Mouse (Mus musculus): Measurements from ENCODE around the gene Nmi. TPM values are rescaled to one million over a fixed set of nuclear protein-coding genes. Genes with fewer than 3 reads are reported as not detected.

The Nmi gene
- polyA plus RNA-seq, 1 experiment from 2014 or later = 28.5 TPM

DNA sequence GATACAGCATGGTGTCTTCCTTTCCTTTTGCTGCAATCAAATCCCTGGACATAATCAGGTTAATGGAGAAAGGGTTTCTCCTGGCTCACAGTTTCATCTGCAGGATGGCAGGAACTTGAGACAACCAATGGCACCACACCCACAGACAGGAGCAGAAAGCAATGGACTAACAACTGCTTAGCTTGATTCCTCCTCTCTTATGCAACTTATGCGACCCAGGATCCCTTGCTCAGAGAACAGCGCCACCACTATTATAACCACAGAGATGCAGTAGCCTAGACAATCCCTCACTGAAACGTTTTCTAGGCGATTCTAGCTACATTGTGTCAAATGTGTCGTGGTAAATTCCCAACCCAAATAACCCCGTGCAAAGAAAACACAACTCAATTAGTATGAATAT lies 36.3 kb downstream of the Nmi start:
- Histone ChIP-seq H3K4me2 (no peak overlapping the region), H3K4me3 (no peak overlapping the region), H3K4me1 (peaks cover 11% of the 10 kb centered on the region), H3K27me3 (no peaks in the 10 kb centered on the region), H3K27ac (no peak overlapping the region), H3K9me3 (no peaks in the 10 kb centered on the region), H3K36me3 (no peaks in the 10 kb centered on the region), H3K9ac (no peak overlapping the region)
- no peak for ATAC-seq (ENCODE audit: borderline replicate concordance, extremely low read depth, low FRiP score, low TSS enrichment)
- 72% methylated on average over 6 of the region's 6 CpGs for WGBS

DNA sequence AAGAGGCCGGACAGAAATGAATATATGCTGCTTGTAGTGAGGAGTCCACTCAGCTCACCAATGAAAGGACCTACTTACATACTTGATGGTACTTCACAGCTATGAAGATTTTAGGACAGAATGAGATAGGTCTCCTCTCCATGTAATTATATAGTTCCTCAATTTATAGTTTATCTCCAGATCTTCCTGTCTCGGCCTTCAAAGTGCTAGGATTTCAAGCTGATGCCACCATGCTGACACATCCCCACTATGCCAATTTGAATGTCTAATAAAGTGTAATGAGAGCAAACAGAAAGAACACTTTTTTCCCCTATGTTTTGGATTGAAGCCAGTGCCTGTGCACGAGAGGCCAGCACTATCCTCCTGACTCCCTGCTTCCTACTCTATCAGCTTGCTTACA lies 36.7 kb downstream of the Nmi start:
- WGBS = 64% methylated on average over 3 of the region's 3 CpGs
- no peaks in the 10 kb centered on the region for H3K27me3 ChIP-seq
- no peak for ATAC-seq (ENCODE audit: borderline replicate concordance, extremely low read depth, low FRiP score, low TSS enrichment)

DNA sequence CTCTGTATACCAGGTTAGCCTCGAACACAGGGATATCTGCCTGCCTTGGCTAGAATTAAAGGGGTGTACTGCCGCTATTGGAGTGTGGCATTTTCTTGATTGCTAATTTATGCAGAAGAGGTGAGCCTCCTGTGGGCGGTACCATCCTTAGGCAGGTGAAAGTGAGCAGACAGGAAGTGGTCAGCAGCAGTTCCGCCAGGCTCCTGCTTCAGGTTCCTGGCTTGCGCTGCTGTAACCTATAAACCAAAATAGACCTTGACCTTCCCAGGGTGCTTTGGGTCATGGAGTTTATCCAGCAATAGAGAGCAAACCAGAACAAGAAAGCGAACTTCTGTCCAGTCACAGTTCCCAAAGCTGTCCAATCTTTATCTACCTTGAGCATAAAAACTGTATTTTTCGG lies 37.4 kb downstream of the Nmi start:
- WGBS = 91% methylated on average over 7 of the region's 7 CpGs
- Histone ChIP-seq H3K4me3 (no peak overlapping the region), H3K9me3 (no peaks in the 10 kb centered on the region), H3K4me1 (peaks cover 11% of the 10 kb centered on the region), H3K36me3 (0 out of 2 replicates have a peak, but pooled peaks cover 2% of the 10 kb centered on the region), H3K9ac (no peak overlapping the region), H3K4me2 (no peak overlapping the region; the same call in 1 of the 2 replicates), H3K27ac (no peak overlapping the region), H3K27me3 (no peaks in the 10 kb centered on the region)
- ATAC-seq (ENCODE audit: borderline replicate concordance, extremely low read depth, low FRiP score, low TSS enrichment) = no peak

More for the DNA sequence above, 36.7 kb downstream of the Nmi start:
- Histone ChIP-seq H3K36me3 (no peaks in the 10 kb centered on the region), H3K4me3 (no peak overlapping the region), H3K9ac (no peak overlapping the region), H3K27ac (no peak overlapping the region), H3K4me2 (no peak overlapping the region), H3K4me1 (peaks cover 11% of the 10 kb centered on the region), H3K9me3 (no peaks in the 10 kb centered on the region)

DNA sequence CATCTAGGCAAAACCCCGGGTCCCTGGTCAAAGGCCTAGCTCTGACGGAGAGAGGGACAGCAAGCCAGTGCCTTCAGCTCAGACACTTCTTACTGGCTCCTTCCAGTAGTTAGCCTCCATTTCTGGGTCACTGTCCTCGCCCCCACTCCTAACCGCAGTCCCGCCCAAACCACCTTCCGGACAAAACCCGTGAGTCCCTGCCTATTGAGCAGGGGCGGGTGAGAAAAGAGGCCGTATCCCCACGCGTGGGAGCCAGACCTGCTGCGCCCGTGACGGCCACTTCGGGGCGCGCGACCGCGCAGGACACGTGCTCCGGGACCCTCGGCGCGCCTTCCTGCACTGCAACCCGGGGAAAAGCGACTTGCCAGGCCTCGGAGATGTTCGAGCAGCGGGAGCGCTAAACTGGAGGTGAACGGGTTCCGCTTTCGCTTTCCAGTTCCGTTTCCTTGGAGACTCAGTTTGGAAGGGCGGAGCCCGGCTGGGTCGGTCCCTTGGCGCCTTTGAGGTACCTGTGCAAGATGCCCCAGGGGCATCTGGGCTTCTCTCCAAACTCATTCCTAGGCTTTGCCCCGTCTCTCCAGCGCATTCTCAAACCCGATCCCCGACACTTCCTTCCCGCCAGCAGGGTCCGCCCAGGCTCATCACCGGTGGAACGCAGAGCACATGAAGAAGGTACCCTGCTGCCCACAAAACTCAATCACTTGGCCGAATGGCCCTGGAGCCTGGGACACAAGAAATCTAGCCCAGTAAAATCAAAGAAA lies 38.5 kb downstream of the Nmi start, which contains the start of gene Rbm43:
Gene Rbm43, minus strand, starts transcription at position 590 of the 761 bp plus-strand sequence.
- H3K4me1 ChIP-seq = peaks cover 11% of the 10 kb centered on the region
- ATAC-seq (ENCODE audit: borderline replicate concordance, extremely low read depth, low FRiP score, low TSS enrichment) = peak; percentile 64; the same call in 1 of the 2 replicates
- WGBS = under 1% methylated on average over 48 of the region's 48 CpGs
- H3K4me2 ChIP-seq = peak within 1 kb of the TSS; percentile 87
- H3K27me3 ChIP-seq = no peaks in the 10 kb centered on the region
- peak within 1 kb of the TSS; percentile 71 for H3K27ac ChIP-seq
- peak within 1 kb of the TSS; percentile 77 for H3K4me3 ChIP-seq
- H3K9ac ChIP-seq = peak within 1 kb of the TSS; percentile 54
- H3K36me3 ChIP-seq = peaks cover 10% of the 10 kb centered on the region; the same call in 1 of the 2 replicates
- H3K9me3 ChIP-seq = no peaks in the 10 kb centered on the region

DNA sequence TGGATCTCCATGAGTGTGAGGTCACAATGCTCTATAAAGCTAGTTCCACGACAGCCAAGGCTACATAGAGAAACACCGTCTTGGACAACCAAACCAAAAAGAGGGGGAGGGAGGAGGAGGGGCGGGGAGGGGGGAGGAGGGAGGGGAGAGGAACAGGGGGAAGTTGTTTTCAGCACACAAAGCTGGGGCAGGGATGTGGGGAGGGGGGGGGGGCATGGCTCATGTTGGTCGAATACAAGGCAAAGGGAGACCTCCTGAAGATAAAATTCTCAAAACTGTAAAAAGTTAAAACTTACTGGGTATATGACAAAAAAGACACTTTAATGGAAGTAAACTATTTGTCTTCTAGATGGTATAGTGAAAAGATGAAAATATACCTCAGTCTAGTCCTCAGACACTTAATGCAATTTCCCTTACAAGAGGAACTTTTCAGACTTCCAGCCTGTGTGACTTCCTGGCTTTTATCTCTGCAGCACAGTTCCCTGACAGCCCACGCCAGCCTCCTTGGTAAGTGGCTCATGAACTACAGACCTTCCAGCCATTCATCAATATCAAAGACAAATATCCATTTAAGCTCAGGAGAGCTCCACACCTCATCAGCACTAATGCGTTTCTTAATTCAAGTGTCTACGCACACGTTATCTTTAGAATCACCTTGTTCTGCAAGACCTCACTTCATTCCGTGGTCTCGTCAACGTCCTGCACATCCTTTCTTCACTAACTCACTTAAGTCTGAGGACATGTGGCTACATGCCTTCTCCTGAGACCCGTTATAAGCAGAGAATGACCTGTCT lies 39.8 kb downstream of the Nmi start:
- Histone ChIP-seq H3K9ac (0 out of 2 replicates have a peak overlapping the region, but pooled peaks have one; percentile 54), H3K4me1 (peaks cover 11% of the 10 kb centered on the region), H3K27me3 (no peaks in the 10 kb centered on the region), H3K9me3 (no peaks in the 10 kb centered on the region), H3K4me3 (peak overlapping the region; percentile 77), H3K27ac (peak overlapping the region; percentile 71; the same call in 1 of the 2 replicates), H3K36me3 (peaks cover 12% of the 10 kb centered on the region; the same call in 1 of the 2 replicates), H3K4me2 (peak overlapping the region; percentile 87)
- ATAC-seq (ENCODE audit: borderline replicate concordance, extremely low read depth, low FRiP score, low TSS enrichment) = no peak
- WGBS = 23% methylated on average over 12 of the region's 12 CpGs

DNA sequence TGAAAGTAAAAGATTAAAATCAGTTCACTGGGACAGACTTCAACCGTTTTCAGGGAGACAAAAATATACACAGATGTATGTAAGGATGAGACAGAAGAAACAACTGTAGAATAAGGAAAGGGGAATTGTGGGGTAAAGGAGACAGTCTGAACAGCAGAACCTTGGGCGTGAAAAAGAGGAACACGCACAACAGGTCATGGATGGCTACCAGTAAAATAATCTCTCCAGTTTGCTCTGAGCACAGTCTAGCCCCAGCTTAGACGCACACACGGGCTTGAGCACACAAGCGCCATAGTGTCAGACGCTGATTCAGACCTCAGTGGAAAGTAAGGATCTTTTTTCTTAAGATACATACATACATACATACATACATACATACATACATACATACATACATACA lies 42.1 kb downstream of the Nmi start:
- 77% methylated on average over 7 of the region's 7 CpGs for WGBS
- ATAC-seq (ENCODE audit: borderline replicate concordance, extremely low read depth, low FRiP score, low TSS enrichment) = no peak
- no peak overlapping the region for H3K27ac ChIP-seq
- no peaks in the 10 kb centered on the region for H3K9me3 ChIP-seq
- no peak overlapping the region for H3K4me2 ChIP-seq
- H3K4me1 ChIP-seq = peaks cover 11% of the 10 kb centered on the region
- H3K36me3 ChIP-seq = peaks cover 12% of the 10 kb centered on the region; the same call in 1 of the 2 replicates
- H3K27me3 ChIP-seq = no peaks in the 10 kb centered on the region
- no peak overlapping the region for H3K4me3 ChIP-seq
- H3K9ac ChIP-seq = no peak overlapping the region

DNA sequence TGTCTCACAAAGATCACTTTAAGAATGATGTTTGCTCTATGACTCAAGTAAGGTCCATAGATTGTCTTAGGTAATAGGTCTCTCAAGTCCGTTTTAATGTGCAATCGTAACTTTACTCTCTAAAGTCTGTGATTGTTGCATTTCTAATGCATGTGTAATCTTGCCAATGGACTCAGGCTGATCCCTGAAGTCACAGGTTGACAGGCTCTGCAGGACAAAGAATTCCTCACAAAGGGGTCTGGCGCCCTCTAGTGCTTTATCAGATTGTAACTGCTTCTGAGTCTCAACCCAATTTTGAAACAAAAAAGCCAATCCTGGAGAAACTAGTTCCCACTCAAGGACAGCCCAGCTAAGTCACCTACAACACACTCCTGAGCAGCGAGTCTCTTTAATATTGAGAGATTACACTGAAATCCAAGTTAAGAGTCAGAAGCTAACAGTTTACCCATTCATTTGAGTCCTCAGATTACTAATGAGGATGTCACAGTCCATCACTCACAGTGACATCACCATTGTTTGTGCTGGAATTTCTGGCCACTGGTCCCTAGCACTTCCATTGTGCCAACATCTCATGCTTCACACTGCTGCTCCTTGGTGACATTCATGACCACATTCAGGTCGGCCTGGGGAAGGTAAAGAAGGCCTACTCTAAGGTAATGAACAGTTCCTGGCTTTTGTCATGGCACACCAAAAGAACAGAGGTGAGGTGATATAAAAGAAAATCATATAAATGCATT lies 58.2 kb downstream of the Nmi start:
- no peak overlapping the region for H3K27ac ChIP-seq
- 12% methylated on average over 5 of the region's 5 CpGs for WGBS
- no peak overlapping the region for H3K9ac ChIP-seq
- no peak overlapping the region for H3K4me2 ChIP-seq
- H3K36me3 ChIP-seq = no peaks in the 10 kb centered on the region
- ATAC-seq (ENCODE audit: borderline replicate concordance, extremely low read depth, low FRiP score, low TSS enrichment) = peak; percentile 55; the same call in 1 of the 2 replicates
- no peaks in the 10 kb centered on the region for H3K9me3 ChIP-seq
- peaks cover 8% of the 10 kb centered on the region; the same call in 1 of the 2 replicates for H3K4me1 ChIP-seq
- H3K4me3 ChIP-seq = no peak overlapping the region
- H3K27me3 ChIP-seq = no peaks in the 10 kb centered on the region

DNA sequence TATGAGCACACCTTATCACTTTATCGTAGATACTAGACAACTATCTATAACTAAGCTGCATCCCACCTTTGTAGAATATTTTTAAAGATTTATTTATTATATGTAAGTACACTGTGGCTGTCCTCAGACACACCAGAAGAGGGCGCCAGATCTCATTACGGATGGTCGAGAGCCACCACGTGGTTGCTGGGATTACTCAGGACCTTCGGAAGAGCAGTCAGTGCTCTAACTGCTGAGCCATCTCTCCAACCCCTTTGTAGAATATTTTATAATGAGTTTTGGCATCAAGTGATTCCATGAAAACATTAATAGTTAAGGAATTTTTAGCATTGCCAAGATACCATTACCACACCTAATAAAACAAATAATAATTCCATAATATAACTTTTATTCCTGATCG lies 58.8 kb downstream of the Nmi start:
- Histone ChIP-seq H3K36me3 (no peaks in the 10 kb centered on the region), H3K9ac (no peak overlapping the region), H3K4me2 (no peak overlapping the region), H3K4me3 (no peak overlapping the region), H3K27me3 (no peaks in the 10 kb centered on the region), H3K9me3 (no peaks in the 10 kb centered on the region), H3K27ac (no peak overlapping the region), H3K4me1 (peaks cover 8% of the 10 kb centered on the region; the same call in 1 of the 2 replicates)
- no peak for ATAC-seq (ENCODE audit: borderline replicate concordance, extremely low read depth, low FRiP score, low TSS enrichment)
- 42% methylated on average over 7 of the region's 7 CpGs for WGBS

DNA sequence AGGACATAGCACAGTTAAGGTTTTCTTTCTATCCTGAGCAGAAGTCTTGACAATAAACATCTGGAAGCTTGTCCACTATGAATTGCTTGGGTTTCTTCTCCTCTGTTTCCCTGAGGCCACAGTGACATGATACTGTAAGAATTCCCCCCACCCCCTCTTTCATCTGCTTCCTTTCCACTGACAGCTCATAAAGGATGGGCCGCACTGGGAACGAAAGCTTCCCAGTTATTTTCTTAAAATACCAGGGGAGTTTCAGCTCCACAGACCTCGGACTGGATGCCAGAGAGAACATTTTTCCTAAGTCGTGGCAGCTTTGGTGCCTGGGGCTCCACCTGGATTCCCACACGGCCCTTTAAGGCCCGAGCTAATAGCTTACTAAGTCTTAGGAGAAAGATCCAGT lies 60.6 kb downstream of the Nmi start:
- H3K36me3 ChIP-seq = no peaks in the 10 kb centered on the region
- H3K4me1 ChIP-seq = peaks cover 8% of the 10 kb centered on the region; the same call in 1 of the 2 replicates
- ATAC-seq (ENCODE audit: borderline replicate concordance, extremely low read depth, low FRiP score, low TSS enrichment) = peak; percentile 39; the same call in 1 of the 2 replicates
- H3K27me3 ChIP-seq = no peaks in the 10 kb centered on the region
- 21% methylated on average over 6 of the region's 6 CpGs for WGBS
- H3K27ac ChIP-seq = peak overlapping the region; percentile 9; the same call in 1 of the 2 replicates
- peak overlapping the region; percentile 23; the same call in 1 of the 2 replicates for H3K4me2 ChIP-seq
- H3K4me3 ChIP-seq = no peak overlapping the region
- H3K9me3 ChIP-seq = no peaks in the 10 kb centered on the region
- H3K9ac ChIP-seq = no peak overlapping the region

DNA sequence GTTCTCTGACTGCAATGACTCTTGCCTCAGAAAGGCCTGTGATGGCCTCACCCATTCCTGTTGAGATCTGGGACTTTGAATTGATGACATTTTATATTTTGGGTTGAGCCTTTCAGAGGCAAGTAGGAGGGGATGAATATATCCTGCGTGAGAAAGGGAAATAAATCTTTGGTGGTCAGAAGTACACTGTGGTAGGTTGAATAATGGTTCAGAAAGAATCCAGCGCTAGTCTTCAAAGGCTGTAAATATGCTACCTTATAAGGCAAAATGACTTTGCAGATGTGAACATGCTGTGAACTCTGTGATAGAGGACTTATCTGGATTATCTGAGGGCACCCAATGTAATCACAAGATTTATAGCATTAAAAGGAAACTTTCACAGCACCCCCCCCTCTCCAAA lies 61.4 kb downstream of the Nmi start:
- H3K4me3 ChIP-seq = no peak overlapping the region
- H3K9ac ChIP-seq = no peak overlapping the region
- no peak overlapping the region for H3K4me2 ChIP-seq
- H3K36me3 ChIP-seq = no peaks in the 10 kb centered on the region
- peaks cover 8% of the 10 kb centered on the region; the same call in 1 of the 2 replicates for H3K4me1 ChIP-seq
- H3K27ac ChIP-seq = no peak overlapping the region
- H3K27me3 ChIP-seq = no peaks in the 10 kb centered on the region
- no peak for ATAC-seq (ENCODE audit: borderline replicate concordance, extremely low read depth, low FRiP score, low TSS enrichment)
- WGBS = 55% methylated on average over 2 of the region's 2 CpGs
- no peaks in the 10 kb centered on the region for H3K9me3 ChIP-seq

DNA sequence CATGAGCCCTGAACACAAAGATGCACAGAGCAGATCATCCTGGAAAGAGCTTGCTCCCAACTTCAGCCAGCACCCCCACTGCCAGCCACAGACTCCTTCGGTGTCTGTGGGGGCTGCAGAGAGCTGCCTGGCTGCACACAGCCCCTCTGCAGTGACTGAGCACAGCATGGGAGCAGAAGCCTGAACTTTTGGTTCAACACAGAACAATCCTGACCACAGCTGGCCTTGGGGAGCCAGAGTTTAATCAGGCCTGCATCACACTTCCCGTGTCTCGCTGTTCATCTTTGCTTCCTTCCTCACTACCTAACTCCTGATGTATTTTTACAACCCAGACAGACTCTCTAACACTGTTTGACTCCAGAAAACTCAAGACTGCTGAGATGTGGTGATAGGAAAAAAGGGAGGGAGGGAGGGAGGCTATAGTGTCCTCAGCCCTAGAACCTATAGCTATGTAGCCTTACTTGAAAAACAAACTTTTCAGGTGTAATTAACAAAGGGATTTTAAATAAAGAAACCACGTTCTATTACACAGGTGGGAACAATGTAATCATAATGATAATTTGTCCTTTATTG lies 65.7 kb downstream of the Nmi start:
- H3K9me3 ChIP-seq = no peaks in the 10 kb centered on the region
- no peaks in the 10 kb centered on the region for H3K27me3 ChIP-seq
- H3K9ac ChIP-seq = no peak overlapping the region
- WGBS = 64% methylated on average over 4 of the region's 4 CpGs
- no peak overlapping the region for H3K4me2 ChIP-seq
- H3K27ac ChIP-seq = no peak overlapping the region
- ATAC-seq (ENCODE audit: borderline replicate concordance, extremely low read depth, low FRiP score, low TSS enrichment) = no peak
- no peaks in the 10 kb centered on the region for H3K36me3 ChIP-seq
- no peak overlapping the region for H3K4me3 ChIP-seq
- 0 out of 2 replicates have a peak, but pooled peaks cover 3% of the 10 kb centered on the region for H3K4me1 ChIP-seq

Data from lung, embryonic 15.5 days (tissue).